Mouse (Mus musculus) heart, postnatal 25 days (tissue): ENCODE measurements around the gene Vat1l. TPM values are rescaled to one million over a fixed set of nuclear protein-coding genes. Genes with fewer than 3 reads are reported as not detected.

Experiments used
- DNase-seq: peaks from one replicate; pipeline ENCODE4 v3.0.0; 2022; ENCODE audit warnings: low spot score
- intact Hi-C: fragments of 180-260 bp; cut with DNase I; formaldehyde crosslinking; loops from one replicate; pipeline ENCODE4 v1.15.1; 2025
- total RNA-seq, 2 experiments: library from RNA; stranded (reverse); gene quantifications; 2 replicates each; pipeline ENCODE4 v1.2.3; 2021

Gene Vat1l
- total RNA-seq, 2 experiments from 2014 or later, result 0.13 to 0.36 TPM

DNA sequence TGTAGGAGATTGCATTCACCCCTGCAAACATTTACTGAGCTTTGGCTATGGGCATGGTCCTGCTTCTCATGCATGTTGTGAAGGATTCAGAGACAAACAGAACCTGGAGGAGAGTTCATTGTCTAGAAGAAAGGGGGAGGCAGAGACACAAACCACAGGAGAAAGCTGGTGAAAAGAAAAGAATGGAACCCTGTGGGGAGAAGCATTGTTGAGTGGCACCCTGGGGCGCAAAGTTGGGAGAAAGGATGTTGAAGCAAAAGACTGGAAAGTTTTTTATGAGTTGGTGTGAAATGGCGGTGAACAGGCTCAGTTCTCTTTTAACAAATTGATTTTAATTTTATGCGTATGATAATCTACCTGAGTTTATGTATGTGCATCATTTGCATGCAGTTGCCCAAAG is 178.8 kb downstream of the Vat1l start:
- intact Hi-C loops, result no loop called here
- DNase-seq, result no peak

DNA sequence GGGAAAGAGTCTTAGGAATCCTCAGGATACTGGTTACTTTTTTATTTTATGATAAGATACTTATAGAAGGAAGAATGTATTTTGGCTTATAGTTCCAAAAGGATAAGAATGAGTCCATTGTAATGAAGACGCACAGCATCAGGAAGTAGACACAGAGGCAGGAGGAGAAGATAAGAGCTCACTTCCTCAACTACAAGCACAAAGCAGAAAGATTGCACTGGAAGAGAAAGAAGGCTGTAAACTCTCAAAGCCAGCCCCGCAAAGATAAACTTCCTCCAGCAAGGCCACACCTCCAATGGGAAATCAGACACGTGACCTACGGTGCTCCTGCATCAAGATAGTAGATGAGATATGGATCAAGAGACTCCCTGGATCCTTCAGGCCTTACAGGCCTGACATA is 182.1 kb downstream of the Vat1l start:
- intact Hi-C loops, result no loop called here

DNA sequence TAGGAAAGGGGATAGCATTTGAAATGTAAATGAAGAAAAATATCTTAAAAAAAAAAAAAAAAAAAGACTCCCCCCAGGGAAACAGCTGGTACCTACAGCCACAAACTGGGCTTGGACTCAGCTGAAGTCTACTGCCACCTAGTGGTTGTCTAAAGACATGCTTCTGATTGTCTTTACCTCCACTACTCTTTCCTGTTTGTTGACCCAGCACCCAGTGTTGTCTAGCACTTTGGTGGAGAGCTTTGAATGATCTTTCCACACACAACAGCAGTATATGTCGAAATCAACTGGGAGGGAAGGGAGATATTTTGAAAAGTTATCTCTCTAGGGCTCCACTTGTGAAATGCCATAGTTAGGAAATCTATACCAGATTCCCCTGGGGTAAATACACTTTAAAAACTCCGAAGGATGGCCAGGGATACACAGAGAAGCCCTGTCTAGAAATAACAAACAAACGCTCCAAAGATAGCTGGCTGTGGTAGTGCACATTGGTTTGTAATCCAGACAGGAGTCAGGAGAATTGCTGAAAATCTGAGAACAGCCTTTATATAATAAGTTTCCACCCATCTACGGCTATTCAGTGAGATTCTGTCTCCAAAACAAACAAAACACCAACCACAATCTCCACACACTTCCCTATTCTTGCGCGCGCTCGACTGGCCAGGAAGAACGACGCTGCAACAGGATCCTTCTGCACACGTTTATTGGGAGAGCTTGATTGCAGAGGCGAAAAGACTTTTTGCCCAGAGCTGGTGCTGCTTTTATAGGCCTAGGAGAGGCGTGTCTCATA is 185.2 kb downstream of the Vat1l start:
- intact Hi-C loops, result no loop called here
- DNase-seq, result no peak

More for the DNA sequence above, 182.1 kb downstream of the Vat1l start:
- DNase-seq, result no peak

DNA sequence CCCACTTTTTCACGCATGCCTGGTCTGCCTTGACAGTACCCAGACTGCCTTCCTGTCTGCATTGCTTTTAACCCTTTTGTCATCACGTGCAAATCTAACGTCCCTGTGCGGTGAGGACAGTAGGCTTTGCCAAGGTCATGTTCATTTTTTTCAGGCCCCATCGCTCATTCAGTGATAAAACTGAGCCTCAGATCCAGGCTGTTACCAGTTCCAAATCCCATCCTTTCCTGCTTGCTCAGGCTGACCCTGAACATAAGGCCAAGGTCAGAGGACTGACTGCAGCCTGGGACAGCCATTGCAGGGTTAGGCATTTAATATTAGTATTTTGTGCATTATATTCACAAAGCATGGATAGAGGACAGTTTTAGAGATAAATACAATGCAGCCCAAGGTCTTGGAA is 192.9 kb downstream of the Vat1l start:
- intact Hi-C loops, result no loop called here
- DNase-seq, result no peak

DNA sequence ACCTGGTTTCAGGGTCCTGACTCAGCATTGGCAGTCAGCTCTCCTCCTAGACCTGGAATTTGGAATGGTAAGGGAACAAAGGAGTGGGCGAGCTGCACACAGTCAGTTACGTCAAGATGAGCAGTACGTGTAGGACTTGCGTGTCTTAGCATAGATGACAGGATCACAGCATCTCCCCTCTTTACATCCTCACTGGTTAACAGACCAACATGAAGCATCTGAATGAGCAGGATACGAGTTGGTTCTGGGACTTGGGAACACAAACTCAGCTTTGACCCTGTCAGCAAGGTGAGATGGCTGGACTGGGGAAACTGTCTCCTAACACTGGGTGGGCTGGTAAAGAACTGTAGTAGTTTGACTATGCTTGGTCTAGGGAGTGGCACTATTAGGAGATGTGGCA is 193.9 kb downstream of the Vat1l start:
- intact Hi-C loops, result no loop called here
- DNase-seq, result no peak

DNA sequence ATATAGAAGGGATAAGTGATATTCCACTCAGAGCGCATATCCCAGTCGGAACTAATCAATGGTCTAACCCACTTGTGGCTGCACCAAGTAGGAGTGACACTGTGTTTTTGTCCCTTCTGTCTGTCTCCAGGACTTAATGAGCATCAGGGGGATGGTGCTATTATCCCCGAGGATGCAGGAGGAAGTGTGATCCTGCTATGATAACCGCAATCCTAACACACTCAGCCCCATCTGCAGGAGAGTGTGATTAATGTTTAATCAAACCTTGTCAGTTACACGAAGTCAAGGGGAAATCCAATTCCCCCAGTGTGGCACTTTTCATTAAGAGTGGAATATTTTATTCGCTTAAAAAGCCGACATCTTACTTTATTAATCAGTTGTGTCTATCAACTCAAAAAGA is 196.3 kb downstream of the Vat1l start:
- intact Hi-C loops, result no loop called here
- DNase-seq, result no peak

DNA sequence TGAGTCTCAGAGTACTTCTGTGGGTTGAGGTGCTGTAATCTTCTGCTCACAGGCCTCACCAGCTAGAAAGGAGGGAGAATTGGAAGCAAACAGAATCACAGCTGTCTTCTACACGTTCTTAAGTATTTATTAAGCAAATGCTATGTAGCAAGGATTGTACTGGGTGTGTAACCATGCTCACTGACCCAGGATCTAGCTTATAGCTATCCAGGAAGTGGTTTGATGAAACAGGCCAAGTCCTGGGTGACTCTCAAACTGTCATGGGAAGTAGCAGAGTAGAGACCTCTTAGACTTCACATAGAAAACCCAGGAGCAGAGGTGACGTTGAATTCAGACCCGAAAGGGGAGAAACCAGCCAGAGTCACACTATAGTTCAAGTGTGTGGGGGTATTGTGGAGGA is 206.0 kb downstream of the Vat1l start:
- DNase-seq, result no peak

DNA sequence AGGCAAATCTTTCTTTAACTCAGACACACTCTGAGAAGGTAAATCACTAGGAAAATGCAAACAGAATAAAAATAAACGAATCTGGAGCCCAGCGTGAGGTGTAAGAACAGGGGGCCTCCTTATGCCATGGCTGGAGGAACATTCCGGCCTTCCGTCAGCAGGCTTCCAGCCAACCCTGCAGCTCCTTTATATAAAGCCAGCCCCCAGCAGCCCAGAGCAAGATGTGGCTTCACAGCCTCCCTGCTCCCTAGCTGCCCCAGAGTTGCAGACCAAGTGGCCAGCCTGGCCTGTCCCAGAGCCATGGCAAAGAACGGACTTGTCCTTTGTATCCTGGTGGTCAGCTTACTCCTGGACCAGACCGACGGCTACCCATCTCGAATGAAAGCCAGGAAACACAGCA is 212.4 kb downstream of the Vat1l start, which contains the start of gene Clec3a:
TSS of gene Clec3a (plus strand) at position 301 of the 400 bp plus-strand sequence.
- intact Hi-C loops, result no loop called here
- no peak for DNase-seq

More for the DNA sequence above, 206.0 kb downstream of the Vat1l start:
- intact Hi-C loops, result no loop called here

DNA sequence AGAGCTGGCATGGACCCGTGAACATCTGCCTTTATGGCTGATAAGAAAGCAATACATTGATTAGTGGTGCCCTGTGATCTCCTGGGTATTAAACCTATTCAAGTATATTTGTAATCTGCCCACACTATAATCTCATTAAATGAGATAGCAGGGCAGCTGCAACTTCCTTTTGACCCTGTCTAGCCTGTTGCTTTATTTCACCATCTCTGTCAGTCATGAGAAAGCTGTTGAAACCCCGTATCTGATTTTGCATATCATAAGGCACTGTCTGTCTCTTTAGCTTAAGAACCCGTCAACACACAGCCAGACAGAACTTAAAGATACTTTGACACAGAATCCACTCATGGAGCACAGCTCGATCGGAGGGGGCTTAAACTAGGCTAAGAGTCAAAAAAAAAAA is 213.1 kb downstream of the Vat1l start:
- intact Hi-C loops, result no loop called here
- DNase-seq, result no peak

DNA sequence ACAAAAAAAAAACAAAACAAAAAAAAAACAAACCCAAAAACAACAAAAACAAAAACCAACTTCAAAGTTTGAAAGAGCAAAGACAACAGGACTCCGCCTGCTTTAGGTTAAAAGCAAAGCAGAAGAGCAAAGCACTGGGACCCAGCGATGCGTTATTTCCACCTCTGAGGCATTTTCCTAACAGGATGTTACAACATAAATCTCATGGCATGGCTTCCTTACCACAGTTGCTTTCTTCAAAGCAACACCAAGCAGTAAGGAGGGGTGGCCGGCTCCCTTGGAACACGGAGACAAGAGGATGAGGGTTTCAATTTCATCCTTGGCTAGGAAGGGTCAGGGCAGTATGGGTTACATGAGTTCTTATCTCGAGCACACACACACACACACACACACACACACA is 213.5 kb downstream of the Vat1l start:
- DNase-seq, result no peak
- intact Hi-C loops, result no loop called here

DNA sequence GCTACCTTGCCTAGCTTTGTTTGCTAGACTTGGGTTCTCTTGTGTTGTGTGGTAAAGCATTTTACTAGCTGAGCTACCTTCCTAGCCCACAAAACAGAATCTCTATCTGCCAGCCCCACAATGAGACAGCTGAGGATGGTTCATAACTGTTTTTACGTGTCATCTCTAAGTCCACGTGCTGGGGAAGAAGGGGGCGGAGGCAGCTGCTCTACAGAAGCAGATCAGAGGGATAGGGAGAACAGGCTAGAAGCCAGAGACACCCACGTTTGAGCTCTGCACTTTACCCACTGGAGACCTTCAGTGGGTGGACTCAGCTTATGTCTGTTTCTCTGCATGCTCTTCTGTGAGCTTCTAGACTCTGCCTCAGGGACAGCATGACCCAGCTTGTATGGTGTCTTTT is 216.1 kb downstream of the Vat1l start:
- no peak for DNase-seq
- intact Hi-C loops, result no loop called here

Other genes starting within 250 kb of the Vat1l start
- 10 to 100 TPM; 84.6 to 89.5 TPM for gene Nudt7, start 72.1 kb upstream of the Vat1l start, total RNA-seq
- under 1 TPM; 0.78 to 0.98 TPM for gene Clec3a, start 212.5 kb downstream of the Vat1l start, total RNA-seq
- 1 to 10 TPM; 3.9 to 4.0 TPM for gene Wwox, start 234.0 kb downstream of the Vat1l start, total RNA-seq